18 mouse cellular contexts compared by ENCODE assay signal in genomic region chr2:75183293-75183692, GRCm38 (mm10).
DNase-seq lines count a peak whose midpoint lies in the region; ATAC-seq and TF ChIP-seq lines count a peak whose summit lies in the region.
"Had no signal": no experiment of that assay in that cellular context is flagged by ENCODE, and none has a peak within 500 bp of the region (broad histone marks: within the 10 kb centered on the region; RNA-seq: fewer than 3 reads in every experiment).

No protein-coding gene starts in this region.

- no peaks in the 10 kb centered on the region for H3K9me3 ChIP-seq in kidney, embryonic 15.5 days (replicated peaks)
- H3K9me3 ChIP-seq in limb, embryonic 12.5 days = no peaks in the 10 kb centered on the region
- H3K9me3 ChIP-seq in heart, embryonic 11.5 days (replicated peaks; ENCODE audit: control insufficient read depth, low read length) = no peaks in the 10 kb centered on the region
- H3K9me3 ChIP-seq: embryonic facial prominence, embryonic 12.5 days; forebrain, embryonic 12.5 days; heart, embryonic 13.5 days had no signal

- H3K9ac ChIP-seq in kidney, embryonic 15.5 days = no peak overlapping the region
- H3K9ac ChIP-seq in limb, embryonic 12.5 days (replicated peaks) = no peak overlapping the region
- H3K9ac ChIP-seq in heart, embryonic 11.5 days (ENCODE audit: low read depth, low read length) = no peak overlapping the region
- H3K9ac ChIP-seq: embryonic facial prominence, embryonic 12.5 days; forebrain, embryonic 12.5 days; forebrain, postnatal 0 days; heart, embryonic 13.5 days had no signal

- no peak for DNase-seq in kidney, adult 18-20 months
- DNase-seq in Muller cell, postnatal 12 days (ENCODE audit: inconsistent ontology term) = peak; percentile 16
- DNase-seq in brain, embryonic 14.5 days (ENCODE audit: low read depth) = peak; percentile 37
- DNase-seq in gastrocnemius, postnatal 36 days = no peak
- DNase-seq: adrenal gland, adult 8-10 months; cerebellum, adult 11-12 months; cerebellum, adult 9-10 months; cerebellum, postnatal 25 days; forebrain, postnatal 0 days; gastrocnemius, postnatal 14 days; heart, postnatal 36 days had no signal

- no peaks in the 10 kb centered on the region for H3K27me3 ChIP-seq in kidney, embryonic 15.5 days
- peaks cover 7% of the 10 kb centered on the region; the same call in 1 of the 2 replicates for H3K27me3 ChIP-seq in limb, embryonic 12.5 days
- H3K27me3 ChIP-seq in heart, embryonic 11.5 days (ENCODE audit: control insufficient read depth, insufficient read depth, low read length) = no peaks in the 10 kb centered on the region
- H3K27me3 ChIP-seq: embryonic facial prominence, embryonic 12.5 days; forebrain, embryonic 12.5 days; heart, embryonic 13.5 days had no signal

- no peak for ATAC-seq in kidney, embryonic 15.5 days (replicated peaks; ENCODE audit: low FRiP score)
- ATAC-seq in limb, embryonic 12.5 days (ENCODE audit: insufficient number of reproducible peaks, insufficient read depth, low FRiP score, low TSS enrichment, low read depth) = no peak
- ATAC-seq in heart, embryonic 11.5 days (replicated peaks; ENCODE audit: insufficient number of reproducible peaks, low FRiP score, low TSS enrichment) = no peak
- ATAC-seq: forebrain, postnatal 0 days; hindbrain, embryonic 16.5 days had no signal

- H3K4me3 ChIP-seq in kidney, embryonic 15.5 days (replicated peaks) = no peak overlapping the region
- no peak overlapping the region for H3K4me3 ChIP-seq in limb, embryonic 12.5 days (replicated peaks)
- no peak overlapping the region for H3K4me3 ChIP-seq in heart, embryonic 11.5 days (ENCODE audit: low read depth, low read length)
- H3K4me3 ChIP-seq: embryonic facial prominence, embryonic 12.5 days; forebrain, embryonic 12.5 days; heart, embryonic 13.5 days had no signal

- WGBS in kidney, embryonic 15.5 days = 58% methylated on average over 4 of the region's 4 CpGs
- WGBS in limb, embryonic 12.5 days = 30% methylated on average over 4 of the region's 4 CpGs
- WGBS in heart, embryonic 11.5 days (ENCODE audit: insufficient replicate concordance) = 78% methylated on average over 4 of the region's 4 CpGs

- TF ChIP-seq CTCF in brain, embryonic 14.5 days (IDR thresholded peaks at IDR 0.05; ENCODE audit: borderline replicate concordance, extremely low read depth, insufficient read depth, insufficient read length) = no peak

- H3K36me3 ChIP-seq in kidney, embryonic 15.5 days = no peaks in the 10 kb centered on the region
- no peaks in the 10 kb centered on the region for H3K36me3 ChIP-seq in limb, embryonic 12.5 days
- no peaks in the 10 kb centered on the region for H3K36me3 ChIP-seq in heart, embryonic 11.5 days (ENCODE audit: control insufficient read depth, insufficient read depth, low read length)
- H3K36me3 ChIP-seq: embryonic facial prominence, embryonic 12.5 days; forebrain, embryonic 12.5 days; heart, embryonic 13.5 days had no signal

- no peak overlapping the region for H3K4me2 ChIP-seq in kidney, embryonic 15.5 days
- H3K4me2 ChIP-seq in limb, embryonic 12.5 days = no peak overlapping the region
- no peak overlapping the region for H3K4me2 ChIP-seq in heart, embryonic 11.5 days
- H3K4me2 ChIP-seq: embryonic facial prominence, embryonic 12.5 days; forebrain, embryonic 12.5 days; heart, embryonic 13.5 days had no signal

- intact Hi-C loops in gastrocnemius, postnatal 36 days (cut with DNase I) = no loop called here

- TF ChIP-seq POLR2A in brain, embryonic 14.5 days (IDR thresholded peaks at IDR 0.05; ENCODE audit: borderline replicate concordance, extremely low read depth, insufficient read depth, insufficient read length, poor library complexity, severe bottlenecking) = no peak

- H3K4me1 ChIP-seq in kidney, embryonic 15.5 days = 0 out of 2 replicates have a peak, but pooled peaks cover 5% of the 10 kb centered on the region
- H3K4me1 ChIP-seq in limb, embryonic 12.5 days (replicated peaks) = peaks cover 17% of the 10 kb centered on the region
- H3K4me1 ChIP-seq in heart, embryonic 11.5 days (ENCODE audit: control insufficient read depth, insufficient read depth, low read length) = no peaks in the 10 kb centered on the region

- H3K27ac ChIP-seq in kidney, embryonic 15.5 days = peak overlapping the region; percentile 38; the same call in 1 of the 2 replicates
- H3K27ac ChIP-seq in limb, embryonic 12.5 days = 0 out of 2 replicates have a peak overlapping the region, but pooled peaks have one; percentile 19
- H3K27ac ChIP-seq in heart, embryonic 11.5 days (ENCODE audit: low read depth, low read length) = no peak overlapping the region
- H3K27ac ChIP-seq: embryonic facial prominence, embryonic 12.5 days; forebrain, embryonic 12.5 days; heart, embryonic 13.5 days had no signal

Comparison
In these comparisons a context has a peak if more than half of its experiments do, and no peak if none do; other contexts are left out.
1. DNase-seq: peak in Muller cell, postnatal 12 days (single experiment) and brain, embryonic 14.5 days (single experiment); none in kidney, adult 18-20 months (single experiment) and gastrocnemius, postnatal 36 days (0 of 2).